18 mouse cellular contexts compared by ENCODE assay signal in genomic region chr7:28671172-28671571, GRCm38 (mm10). TPM values are rescaled to one million over a fixed set of nuclear protein-coding genes. Genes with fewer than 3 reads are reported as not detected.
DNase-seq lines count a peak whose midpoint lies in the region; ATAC-seq and TF ChIP-seq lines count a peak whose summit lies in the region.
"Had no signal": no experiment of that assay in that cellular context is flagged by ENCODE, and none has a peak within 500 bp of the region (broad histone marks: within the 10 kb centered on the region; RNA-seq: fewer than 3 reads in every experiment).

No protein-coding gene starts in this region.

- no peak overlapping the region for H3K4me3 ChIP-seq in testis, adult 2 months (ENCODE audit: control insufficient read depth, low read depth, low read length)
- H3K4me3 ChIP-seq in intestine, embryonic 16.5 days (ENCODE audit: low read length) = no peak overlapping the region
- H3K4me3 ChIP-seq: hindbrain, embryonic 15.5 days; layer of hippocampus, adult 2 months; limb, embryonic 15.5 days; neural tube, embryonic 12.5 days had no signal

- peaks cover 3% of the 10 kb centered on the region for H3K4me1 ChIP-seq in testis, adult 2 months (ENCODE audit: control insufficient read depth, insufficient read depth, low read length)
- H3K4me1 ChIP-seq in intestine, embryonic 16.5 days (ENCODE audit: control insufficient read depth, insufficient read depth, low read length) = no peaks in the 10 kb centered on the region

- 43% methylated on average over 4 of the region's 4 CpGs for WGBS in intestine, embryonic 16.5 days

- H3K27me3 ChIP-seq in testis, adult 2 months (ENCODE audit: control insufficient read depth, insufficient read depth, low read length) = no peaks in the 10 kb centered on the region
- no peaks in the 10 kb centered on the region for H3K27me3 ChIP-seq in splenic B cell, adult 2 months (ENCODE audit: control insufficient read depth, insufficient read depth, low read length, poor library complexity, severe bottlenecking)
- no peaks in the 10 kb centered on the region for H3K27me3 ChIP-seq in intestine, embryonic 16.5 days (replicated peaks; ENCODE audit: control insufficient read depth, insufficient read depth, low read length)
- H3K27me3 ChIP-seq: hindbrain, embryonic 15.5 days; limb, embryonic 15.5 days; neural tube, embryonic 12.5 days had no signal

- no peak overlapping the region for H3K9ac ChIP-seq in intestine, embryonic 16.5 days (ENCODE audit: low read depth, low read length)
- H3K9ac ChIP-seq: hindbrain, embryonic 15.5 days; limb, embryonic 15.5 days; neural tube, embryonic 12.5 days had no signal

- H3K9me3 ChIP-seq in intestine, embryonic 16.5 days (ENCODE audit: control insufficient read depth, low read length) = no peaks in the 10 kb centered on the region
- H3K9me3 ChIP-seq: hindbrain, embryonic 15.5 days; limb, embryonic 15.5 days; neural tube, embryonic 12.5 days had no signal

- no peaks in the 10 kb centered on the region for H3K36me3 ChIP-seq in testis, adult 2 months (ENCODE audit: control insufficient read depth, insufficient read depth, low read length)
- no peaks in the 10 kb centered on the region for H3K36me3 ChIP-seq in splenic B cell, adult 2 months (ENCODE audit: control insufficient read depth, insufficient read depth, low read length, poor library complexity, severe bottlenecking)
- no peaks in the 10 kb centered on the region for H3K36me3 ChIP-seq in intestine, embryonic 16.5 days (ENCODE audit: control insufficient read depth, insufficient read depth, low read length)
- H3K36me3 ChIP-seq: hindbrain, embryonic 15.5 days; limb, embryonic 15.5 days; neural tube, embryonic 12.5 days had no signal

- DNase-seq in testis, postnatal 10 days (ENCODE audit: low spot score) = no peak
- peak; percentile 18 for DNase-seq in splenic B cell, adult 2 months (ENCODE audit: low read depth, low spot score)
- no peak for DNase-seq in adrenal gland, postnatal 10 days
- DNase-seq in embryo, embryonic 9.5 days (ENCODE audit: extremely low spot score) = no peak
- DNase-seq: adrenal gland, postnatal 36 days; kidney, adult 9 months; lung, postnatal 14 days; midbrain, embryonic 14.5 days had no signal

- no peak for TF ChIP-seq CTCF in testis, adult 2 months (IDR thresholded peaks at IDR 0.05; ENCODE audit: control insufficient read depth, insufficient read depth, insufficient replicate concordance, low read depth, low read length)

- no peak for TF ChIP-seq POLR2A in testis, adult 2 months (IDR thresholded peaks at IDR 0.05; ENCODE audit: control insufficient read depth, low read depth, low read length)

- H3K27ac ChIP-seq in testis, adult 2 months (ENCODE audit: control insufficient read depth, insufficient read depth, low read depth, low read length) = peak overlapping the region; percentile 53
- no peak overlapping the region for H3K27ac ChIP-seq in intestine, embryonic 16.5 days (ENCODE audit: low read length)
- H3K27ac ChIP-seq: hindbrain, embryonic 15.5 days; layer of hippocampus, adult 2 months; limb, embryonic 15.5 days; neural tube, embryonic 12.5 days had no signal

- ATAC-seq in common myeloid progenitor, adult 5-6 weeks (replicated peaks; ENCODE audit: low read depth, poor library complexity, severe bottlenecking) = peak; percentile 90
- ATAC-seq in intestine, embryonic 16.5 days = no peak

- no peak overlapping the region for H3K4me2 ChIP-seq in intestine, embryonic 16.5 days (ENCODE audit: low read depth, low read length)
- H3K4me2 ChIP-seq: hindbrain, embryonic 15.5 days; limb, embryonic 15.5 days; neural tube, embryonic 12.5 days had no signal

RNA-seq across cellular contexts. Expression of gene Fbxo27, which starts 21.5 kb away (rescaled TPM):
- 15.8 and 16.3 TPM in 2 replicates for polyA plus RNA-seq in testis, adult 2 months (2012; rRNA removed)
- total RNA-seq in common myeloid progenitor, adult 5-6 weeks (2017) = not detected in 2 replicates
- total RNA-seq in adrenal gland, postnatal 10 days (2021) = 1 to 10 TPM; 1.0 to 2.0 TPM
- 2.1 and 3.0 TPM in 2 replicates for polyA plus RNA-seq in intestine, embryonic 16.5 days (2015; fragmentation: Nextera tagmentation; extraction: Ambion mirVana)

RNA-seq across cellular contexts. Expression of gene Acp7, which starts 40.0 kb away (rescaled TPM):
- polyA plus RNA-seq in testis, adult 2 months (2012; rRNA removed) = 7.5 and 11.7 TPM in 2 replicates
- total RNA-seq in common myeloid progenitor, adult 5-6 weeks (2017) = not detected in 2 replicates
- not detected for total RNA-seq in adrenal gland, postnatal 10 days (2021)
- not detected in 2 replicates for polyA plus RNA-seq in intestine, embryonic 16.5 days (2015; fragmentation: Nextera tagmentation; extraction: Ambion mirVana)
- total RNA-seq: adrenal gland, postnatal 36 days had no signal
- polyA plus RNA-seq: gonadal fat pad, adult 2 months; heart, embryonic 16.5 days; midbrain, embryonic 14.5 days; neural tube, embryonic 12.5 days; stomach, embryonic 16.5 days had no signal

RNA-seq across cellular contexts. Expression of gene Fbxo17, which starts 45.4 kb away (rescaled TPM):
- polyA plus RNA-seq in testis, adult 2 months (2012; rRNA removed) = 7.2 and 8.1 TPM in 2 replicates
- 2.1 and 4.1 TPM in 2 replicates for total RNA-seq in common myeloid progenitor, adult 5-6 weeks (2017)
- 1 to 10 TPM; 3.7 to 6.0 TPM for total RNA-seq in adrenal gland, postnatal 10 days (2021)
- 5.1 and 6.1 TPM in 2 replicates for polyA plus RNA-seq in intestine, embryonic 16.5 days (2015; fragmentation: Nextera tagmentation; extraction: Ambion mirVana)
